Mouse (Mus musculus) liver, adult (tissue): ENCODE results near the gene Ndufaf3.

ENCODE experiments used
- GATA4 ChIP-seq: IDR thresholded peaks from 2 replicates; pipeline ENCODE4 v1.6.1; 2014; ENCODE audit warnings: mild to moderate bottlenecking, low read length; ENCODE audit not compliant: insufficient replicate concordance

The Ndufaf3 gene

GRCm38 (mm10) chr9:108563671-108564070, 3.6 kb downstream of the Ndufaf3 start:
- no peak for TF ChIP-seq GATA4

DNA sequence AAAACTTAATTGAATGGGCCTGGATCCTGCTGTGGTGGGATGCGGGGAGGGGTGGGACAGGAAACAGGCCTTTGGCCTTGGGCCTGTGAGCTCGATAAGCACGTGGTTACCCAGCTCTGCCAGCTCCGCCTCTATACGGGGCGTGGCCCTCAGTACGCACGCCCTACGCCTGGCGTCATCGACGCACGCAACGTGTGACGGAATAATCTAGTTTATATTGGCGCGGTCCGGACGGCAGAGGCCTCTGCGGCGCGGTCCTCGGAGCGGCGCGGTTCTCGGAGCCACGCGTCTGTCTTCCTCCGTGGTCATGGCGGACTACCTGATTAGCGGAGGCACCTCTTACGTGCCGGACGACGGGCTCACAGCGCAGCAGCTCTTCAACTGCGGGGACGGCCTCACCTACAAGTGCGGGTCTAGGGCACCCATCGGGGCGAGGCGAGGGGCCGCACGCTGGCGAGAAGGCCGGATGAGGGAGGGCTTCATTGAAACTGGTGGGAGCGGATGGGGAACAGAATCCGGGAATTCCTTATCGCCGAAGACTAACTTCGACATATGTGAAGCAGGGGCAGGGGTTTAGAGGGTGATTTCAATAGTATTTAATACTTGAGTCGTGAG, 6.9 kb downstream of the Ndufaf3 start, which contains the start of gene Impdh2:
Gene Impdh2, plus strand, starts transcription at position 60 of the 615 bp plus-strand sequence.
- TF ChIP-seq GATA4: peak; percentile 29; the same call in 1 of the 2 replicates

GRCm38 (mm10) chr9:108559169-108559568, 8.1 kb downstream of the Ndufaf3 start:
- TF ChIP-seq GATA4: no peak

GRCm38 (mm10) chr9:108546875-108547274, 20.4 kb downstream of the Ndufaf3 start:
- peak; percentile 63; the same call in 1 of the 2 replicates for TF ChIP-seq GATA4

DNA sequence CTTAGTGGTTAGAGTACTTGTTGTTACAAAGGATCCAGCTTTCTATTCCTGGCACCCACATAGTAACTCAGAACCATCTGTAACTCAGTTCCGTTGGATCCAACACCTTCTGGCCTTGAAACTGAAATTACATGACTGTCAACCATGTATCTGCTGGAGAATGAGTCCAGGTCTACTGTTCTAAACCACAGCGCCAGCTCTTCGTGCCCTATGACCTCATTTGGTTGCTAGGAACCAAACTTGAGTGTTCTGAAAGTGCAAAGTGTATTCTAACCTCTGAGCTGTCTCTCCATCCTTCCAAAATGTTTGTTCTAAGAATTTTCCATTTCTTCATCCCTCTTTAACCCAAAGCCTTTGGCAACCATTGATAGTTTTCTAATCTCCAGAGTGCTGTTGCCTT, 21.2 kb downstream of the Ndufaf3 start:
- TF ChIP-seq GATA4: no peak

- TF ChIP-seq GATA4: no peak
Observed at GRCm38 (mm10) chr9:108540846-108541245, 26.4 kb downstream of the Ndufaf3 start.

DNA sequence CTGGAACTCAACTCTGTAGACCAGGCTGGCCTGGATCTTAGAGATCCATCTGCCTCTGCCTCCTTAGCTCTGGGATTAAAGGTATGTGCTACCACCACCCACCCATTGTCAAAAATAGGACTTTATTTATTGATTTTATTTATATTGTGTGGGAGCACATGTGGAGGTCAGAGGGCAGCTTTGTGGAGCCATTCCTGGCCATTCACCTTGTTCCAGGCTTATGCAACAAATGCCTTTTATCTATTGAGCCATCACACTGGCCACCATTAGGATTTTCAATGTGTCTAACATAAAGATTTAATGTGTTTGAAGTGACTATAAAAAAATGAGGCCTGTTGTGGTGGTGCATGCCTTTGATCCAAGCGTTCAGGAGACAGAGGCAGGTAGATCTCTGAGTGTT, 35.7 kb downstream of the Ndufaf3 start:
- no peak for TF ChIP-seq GATA4

- no peak for TF ChIP-seq GATA4
Observed at GRCm38 (mm10) chr9:108530954-108531353, 36.3 kb downstream of the Ndufaf3 start.

DNA sequence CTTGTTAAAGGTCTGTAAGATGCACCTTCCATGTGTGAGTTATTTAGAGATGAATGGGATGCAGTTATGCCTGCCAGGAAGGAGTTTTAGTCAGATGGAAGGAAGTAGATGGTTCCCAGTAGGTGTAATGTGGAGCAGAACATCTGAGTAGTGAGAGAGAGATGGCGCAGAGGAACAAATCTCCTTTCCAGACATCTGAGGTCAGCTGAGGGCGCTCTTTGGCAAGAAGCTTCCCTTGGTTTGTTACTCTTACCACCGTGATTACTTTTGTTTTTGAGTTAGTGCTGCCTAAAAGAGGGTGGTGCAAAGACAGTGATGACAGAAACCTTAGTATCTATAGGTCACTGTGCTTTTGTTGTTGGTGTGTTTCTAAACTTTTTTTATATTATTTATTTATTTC, 41.8 kb downstream of the Ndufaf3 start:
- no peak for TF ChIP-seq GATA4

DNA sequence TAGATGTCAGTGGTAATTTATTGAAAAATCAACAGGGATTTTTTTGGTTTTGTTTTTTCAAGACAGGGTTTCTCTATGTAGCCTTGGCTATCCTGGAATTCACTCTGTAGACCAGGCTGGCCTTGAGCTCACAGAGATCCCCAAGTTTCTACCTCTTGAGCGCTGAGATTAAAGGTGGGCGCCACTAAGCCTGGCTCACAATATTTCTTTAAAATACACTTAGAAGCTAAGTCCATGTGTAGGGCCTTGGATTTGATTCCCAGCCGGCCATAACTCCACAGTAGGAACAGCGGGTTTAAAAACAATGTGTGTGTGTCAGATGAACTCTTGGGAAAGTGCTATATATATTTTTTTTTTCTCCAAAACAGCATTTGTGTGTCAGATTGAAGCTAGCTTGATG, 43.9 kb downstream of the Ndufaf3 start:
- no peak for TF ChIP-seq GATA4

DNA sequence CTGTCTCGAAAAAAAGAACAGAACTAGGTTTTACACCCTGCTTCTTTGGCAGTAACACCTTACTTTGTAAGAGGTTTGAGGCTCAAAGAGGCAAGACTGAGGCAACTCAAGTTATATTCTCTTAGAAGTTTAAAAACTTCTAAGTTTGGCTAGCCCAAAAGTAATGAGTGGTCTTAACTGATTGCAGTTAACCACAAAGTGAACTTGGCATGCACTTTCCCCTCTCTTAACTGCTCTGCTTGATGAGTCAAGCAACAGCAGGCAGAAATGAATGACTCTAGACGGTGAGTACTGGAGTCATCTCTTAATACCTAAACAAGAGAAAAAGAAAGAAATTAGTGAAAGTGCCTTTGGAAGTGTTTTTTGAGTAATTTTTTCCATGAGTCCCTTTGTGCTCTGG, 45.6 kb downstream of the Ndufaf3 start:
- no peak for TF ChIP-seq GATA4

DNA sequence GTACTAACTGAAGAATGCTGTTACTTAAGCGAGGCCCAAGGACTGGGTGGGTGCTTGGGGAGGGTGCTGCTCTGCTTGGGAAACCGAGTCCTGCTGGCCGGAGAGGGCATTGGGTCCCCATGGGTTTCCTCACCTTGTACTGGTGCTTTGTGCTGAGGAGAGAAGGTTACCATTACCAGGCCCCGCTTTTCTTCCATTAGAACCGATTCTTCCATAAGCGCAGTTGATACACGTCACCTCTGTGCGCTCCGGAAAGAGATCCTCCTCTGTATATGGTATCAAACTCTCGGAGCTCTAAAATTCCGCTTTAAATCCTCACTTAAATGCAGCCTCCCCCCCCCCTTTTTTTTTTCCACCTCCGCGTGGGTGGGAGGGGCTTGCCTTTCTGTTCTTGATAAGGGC, 49.3 kb downstream of the Ndufaf3 start:
- no peak for TF ChIP-seq GATA4

DNA sequence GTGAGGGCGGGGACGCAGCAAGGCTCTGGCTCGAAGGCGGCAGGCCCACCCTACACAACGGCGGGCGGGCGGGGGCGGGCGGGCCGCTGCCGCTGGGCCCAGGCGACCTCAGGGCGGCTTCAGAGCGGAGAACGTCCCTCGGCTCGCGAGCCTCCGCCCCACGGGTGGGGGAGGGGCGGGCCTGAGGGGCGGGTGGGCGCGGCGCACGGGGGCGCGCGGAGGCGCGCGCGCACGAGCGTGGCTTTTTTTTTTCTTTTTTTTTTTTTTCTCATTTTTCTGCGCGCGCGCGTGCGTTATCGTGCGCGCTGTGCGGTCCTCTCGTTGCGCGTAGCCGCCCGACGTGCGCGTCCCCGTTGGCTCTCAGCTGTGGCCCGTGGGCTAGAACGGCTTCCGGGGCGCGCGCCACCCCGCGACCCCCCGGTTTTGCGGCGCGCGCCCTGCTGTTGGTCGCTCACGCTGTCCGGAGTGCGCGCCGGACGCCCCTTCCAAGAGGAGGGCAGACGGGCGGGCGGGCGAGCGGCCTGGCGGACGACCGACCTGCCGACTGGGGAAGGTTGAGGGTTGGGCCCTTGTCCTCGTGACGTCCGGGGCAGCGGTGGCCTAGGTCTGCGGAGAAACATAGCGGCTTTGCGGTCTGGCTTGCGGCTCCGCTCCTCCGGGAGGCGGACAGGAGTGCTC, 49.8 kb downstream of the Ndufaf3 start:
- no peak for TF ChIP-seq GATA4

DNA sequence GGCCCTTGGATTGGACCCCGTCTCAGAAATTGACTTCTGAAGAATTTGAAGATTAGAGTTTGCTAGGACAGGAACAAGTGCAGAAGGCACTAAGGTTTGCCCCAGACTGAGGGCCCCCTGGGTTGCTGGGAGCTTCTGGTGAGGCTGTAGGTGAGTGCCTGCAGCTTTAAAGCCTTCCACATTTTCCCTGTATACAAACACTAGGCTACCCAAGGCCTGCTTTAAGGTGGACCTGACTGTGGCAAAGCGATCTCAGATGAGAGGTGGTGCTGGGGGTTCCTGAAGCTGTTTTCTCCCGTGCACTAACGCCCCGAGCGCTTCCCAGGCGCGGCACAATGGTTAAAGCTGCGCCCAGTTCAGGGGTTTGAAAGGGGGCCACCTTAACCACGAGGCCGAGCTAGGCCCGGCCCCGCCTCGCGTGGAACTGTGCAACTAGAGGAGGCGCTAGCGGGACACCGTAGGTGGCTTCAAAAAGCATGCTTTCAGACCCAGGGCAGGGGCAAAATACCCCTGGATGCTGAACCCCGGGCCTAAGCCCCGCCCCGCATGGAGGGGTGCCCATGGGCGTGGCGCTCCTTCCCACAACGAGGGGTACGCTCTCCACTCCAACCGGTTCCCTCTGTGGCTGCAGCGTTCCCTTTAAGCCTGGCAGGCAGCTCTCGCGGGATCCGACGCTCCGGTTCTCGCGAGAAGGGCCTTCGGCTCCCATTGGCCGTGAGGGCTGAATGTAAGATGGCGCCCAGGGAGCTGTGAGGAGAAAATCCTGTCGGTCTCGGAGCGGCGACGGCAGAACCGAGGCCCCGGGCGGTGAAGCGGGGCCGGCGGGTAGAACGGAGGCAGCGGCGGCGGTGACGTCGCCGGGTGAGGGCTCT, 50.6 kb downstream of the Ndufaf3 start, which contains the start of gene Qrich1:
Gene Qrich1, plus strand, starts transcription at position 427 of the 872 bp plus-strand sequence.
- TF ChIP-seq GATA4: no peak
